Mouse (Mus musculus) heart, adult 2 months (tissue): ENCODE measurements around the gene Daglb.

Experiments
- CTCF ChIP-seq: fragments of 200-600 bp; IDR thresholded peaks from 2 replicates; pipeline ENCODE4 v1.8.1; 2022; ENCODE audit warnings: antibody characterized with exemption, mild to moderate bottlenecking, moderate library complexity
- EP300 ChIP-seq: fragments of 200-500 bp; IDR thresholded peaks from 2 replicates; pipeline ENCODE4 v1.6.1; 2011; ENCODE audit warnings: low read depth, low read length, control low read depth; ENCODE audit not compliant: insufficient read depth
- POLR2A ChIP-seq: fragments of 200-500 bp; IDR thresholded peaks from 2 replicates; pipeline ENCODE4 v1.6.1; 2011; ENCODE audit warnings: mild to moderate bottlenecking, low read depth, low read length, control low read depth; ENCODE audit not compliant: insufficient read depth

GRCm38 (mm10) chr5:143466891-143467669 lies 2.7 kb downstream of the Daglb start:
- TF ChIP-seq POLR2A (no peak), CTCF (no peak), EP300 (no peak)
